11 mouse cellular contexts compared by ENCODE assay signal in the genomic region with DNA sequence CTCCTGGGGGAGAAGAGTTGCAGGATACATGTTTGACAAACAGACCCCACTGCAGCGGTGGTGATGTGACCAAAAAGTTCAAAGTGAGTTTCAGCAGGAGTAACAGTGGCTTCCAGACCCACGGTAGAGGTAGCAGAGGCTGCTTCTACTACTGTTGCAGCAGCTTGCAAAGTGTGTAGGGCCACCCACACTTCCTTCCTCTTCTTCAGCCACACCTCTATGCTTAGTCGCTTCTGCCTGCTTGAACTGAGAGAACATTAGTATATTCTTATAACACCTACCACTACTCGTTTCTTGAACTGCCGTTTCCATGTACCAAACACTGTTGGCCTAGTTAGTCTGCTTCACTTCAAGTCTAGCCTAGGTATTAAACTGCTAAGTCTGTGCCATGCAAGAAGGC. TPM values are rescaled to one million over a fixed set of nuclear protein-coding genes. Genes with fewer than 3 reads are reported as not detected.
DNase-seq lines count a peak whose midpoint lies in the region; ATAC-seq and TF ChIP-seq lines count a peak whose summit lies in the region.
"Had no signal": no experiment of that assay in that cellular context is flagged by ENCODE, and none has a peak within 500 bp of the region (broad histone marks: within the 10 kb centered on the region; RNA-seq: fewer than 3 reads in every experiment).

No protein-coding gene starts in this region.

- peak overlapping the region; percentile 62; the same call in 1 of the 2 replicates for H3K27ac ChIP-seq in brown adipose tissue, adult 24 weeks (replicated peaks; ENCODE audit: low read depth, low read length)
- H3K27ac ChIP-seq in small intestine, adult 2 months (ENCODE audit: insufficient read depth, low read depth, low read length) = peak overlapping the region; percentile 23; the same call in 1 of the 2 replicates
- H3K27ac ChIP-seq in forebrain, postnatal 0 days (ENCODE audit: low read depth, low read length) = no peak overlapping the region
- H3K27ac ChIP-seq in hindbrain, embryonic 14.5 days = no peak overlapping the region
- H3K27ac ChIP-seq: forebrain, embryonic 12.5 days; heart, embryonic 15.5 days; midbrain, embryonic 10.5 days had no signal

- no peaks in the 10 kb centered on the region for H3K9me3 ChIP-seq in forebrain, postnatal 0 days (ENCODE audit: low read length)
- no peaks in the 10 kb centered on the region for H3K9me3 ChIP-seq in hindbrain, embryonic 14.5 days (ENCODE audit: control insufficient read depth, low read length)
- H3K9me3 ChIP-seq: forebrain, embryonic 12.5 days; heart, embryonic 15.5 days; midbrain, embryonic 10.5 days had no signal

- peak overlapping the region; percentile 21; the same call in 1 of the 2 replicates for H3K4me3 ChIP-seq in brown adipose tissue, adult 24 weeks (ENCODE audit: insufficient read depth, low read depth, low read length)
- no peak overlapping the region for H3K4me3 ChIP-seq in small intestine, adult 2 months (ENCODE audit: low read depth, low read length)
- no peak overlapping the region for H3K4me3 ChIP-seq in forebrain, postnatal 0 days (ENCODE audit: low read depth, low read length)
- H3K4me3 ChIP-seq in hindbrain, embryonic 14.5 days (replicated peaks; ENCODE audit: low read length) = no peak overlapping the region
- H3K4me3 ChIP-seq: forebrain, embryonic 12.5 days; heart, embryonic 15.5 days; midbrain, embryonic 10.5 days had no signal

- H3K4me2 ChIP-seq in forebrain, postnatal 0 days (ENCODE audit: low read depth) = no peak overlapping the region
- H3K4me2 ChIP-seq in hindbrain, embryonic 14.5 days (replicated peaks) = no peak overlapping the region
- H3K4me2 ChIP-seq: forebrain, embryonic 12.5 days; heart, embryonic 15.5 days had no signal

- WGBS in small intestine, adult 2 months = 51% methylated on average over 5 of the region's 5 CpGs
- 79% methylated on average over 5 of the region's 5 CpGs for WGBS in forebrain, postnatal 0 days
- WGBS in hindbrain, embryonic 14.5 days = 90% methylated on average over 5 of the region's 5 CpGs

- H3K36me3 ChIP-seq in small intestine, adult 2 months (ENCODE audit: control insufficient read depth, insufficient read depth, low read length) = peaks cover 3% of the 10 kb centered on the region
- no peaks in the 10 kb centered on the region for H3K36me3 ChIP-seq in forebrain, postnatal 0 days (ENCODE audit: insufficient read depth)
- peaks cover 8% of the 10 kb centered on the region for H3K36me3 ChIP-seq in hindbrain, embryonic 14.5 days (replicated peaks; ENCODE audit: control insufficient read depth, insufficient read depth)
- H3K36me3 ChIP-seq: forebrain, embryonic 12.5 days had no signal

- no peaks in the 10 kb centered on the region for H3K27me3 ChIP-seq in small intestine, adult 2 months (ENCODE audit: control insufficient read depth, insufficient read depth, low read length)
- H3K27me3 ChIP-seq in forebrain, postnatal 0 days (ENCODE audit: insufficient read depth, low read length) = no peaks in the 10 kb centered on the region
- H3K27me3 ChIP-seq in hindbrain, embryonic 14.5 days (ENCODE audit: control insufficient read depth, insufficient read depth, low read length) = no peaks in the 10 kb centered on the region
- H3K27me3 ChIP-seq: forebrain, embryonic 12.5 days; heart, embryonic 15.5 days had no signal

- peaks cover 44% of the 10 kb centered on the region for H3K4me1 ChIP-seq in brown adipose tissue, adult 24 weeks (ENCODE audit: control insufficient read depth, insufficient read depth, insufficient read length, low read length)
- peaks cover 26% of the 10 kb centered on the region for H3K4me1 ChIP-seq in small intestine, adult 2 months (ENCODE audit: control insufficient read depth, insufficient read depth, insufficient read length, low read length)
- no peaks in the 10 kb centered on the region for H3K4me1 ChIP-seq in forebrain, postnatal 0 days (ENCODE audit: insufficient read depth)
- 0 out of 2 replicates have a peak, but pooled peaks cover 2% of the 10 kb centered on the region for H3K4me1 ChIP-seq in hindbrain, embryonic 14.5 days (replicated peaks; ENCODE audit: control insufficient read depth, insufficient read depth, low read length)

- no peak for ATAC-seq in forebrain, postnatal 0 days
- no peak for ATAC-seq in hindbrain, embryonic 14.5 days (ENCODE audit: low FRiP score)

- no peak for TF ChIP-seq CTCF in small intestine, adult 2 months (IDR thresholded peaks at IDR 0.05; ENCODE audit: extremely low read depth, insufficient read length, insufficient replicate concordance, low read depth, low read length)
- TF ChIP-seq CTCF in forebrain, postnatal 0 days (IDR thresholded peaks at IDR 0.05; ENCODE audit: low read depth) = no peak

- peak; percentile 57 for DNase-seq in lung, postnatal 25 days (ENCODE audit: low spot score)
- no peak for DNase-seq in lung, postnatal 4 days
- no peak for DNase-seq in forebrain, postnatal 0 days
- no peak for DNase-seq in hindbrain, embryonic 14.5 days (ENCODE audit: low spot score)
- no peak for DNase-seq in adrenal gland, postnatal 25 days
- DNase-seq: kidney, adult 2 months had no signal

- TF ChIP-seq POLR2A in small intestine, adult 2 months (IDR thresholded peaks at IDR 0.05; ENCODE audit: low read depth, low read length) = no peak

- H3K9ac ChIP-seq in forebrain, postnatal 0 days = no peak overlapping the region
- H3K9ac ChIP-seq in hindbrain, embryonic 14.5 days = no peak overlapping the region
- H3K9ac ChIP-seq: forebrain, embryonic 12.5 days; heart, embryonic 15.5 days had no signal

RNA-seq across cellular contexts. Expression of a gene that starts 11.6 kb away (rescaled TPM):
- polyA plus RNA-seq in brown adipose tissue, adult 24 weeks (2012; ENCODE audit: insufficient read depth, insufficient read length, missing spikeins) = 78.1 and 111 TPM in 2 replicates
- 15.2 and 52.6 TPM in 2 replicates for polyA plus RNA-seq in small intestine, adult 2 months (2012; rRNA removed)
- 99.8 and 109 TPM in 2 replicates for total RNA-seq in forebrain, postnatal 0 days (2014; rRNA removed)
- 57.7 and 82.3 TPM in 2 replicates for polyA plus RNA-seq in forebrain, postnatal 0 days (2015; fragmentation: Nextera tagmentation; extraction: Ambion mirVana)
- 58.5 and 65.1 TPM in 2 replicates for polyA plus RNA-seq in hindbrain, embryonic 14.5 days (2014; fragmentation: Nextera tagmentation; extraction: Ambion mirVana)
- 177 and 190 TPM in 2 replicates for total RNA-seq in adrenal gland, postnatal 25 days (2021)

Comparison
In these comparisons a context has a peak if more than half of its experiments do, and no peak if none do; other contexts are left out.
1. H3K27ac ChIP-seq: peak in brown adipose tissue, adult 24 weeks (single experiment) and small intestine, adult 2 months (single experiment); none in forebrain, postnatal 0 days (single experiment) and hindbrain, embryonic 14.5 days (single experiment).